Mouse (Mus musculus): ENCODE results near the gene Ublcp1.

DNA sequence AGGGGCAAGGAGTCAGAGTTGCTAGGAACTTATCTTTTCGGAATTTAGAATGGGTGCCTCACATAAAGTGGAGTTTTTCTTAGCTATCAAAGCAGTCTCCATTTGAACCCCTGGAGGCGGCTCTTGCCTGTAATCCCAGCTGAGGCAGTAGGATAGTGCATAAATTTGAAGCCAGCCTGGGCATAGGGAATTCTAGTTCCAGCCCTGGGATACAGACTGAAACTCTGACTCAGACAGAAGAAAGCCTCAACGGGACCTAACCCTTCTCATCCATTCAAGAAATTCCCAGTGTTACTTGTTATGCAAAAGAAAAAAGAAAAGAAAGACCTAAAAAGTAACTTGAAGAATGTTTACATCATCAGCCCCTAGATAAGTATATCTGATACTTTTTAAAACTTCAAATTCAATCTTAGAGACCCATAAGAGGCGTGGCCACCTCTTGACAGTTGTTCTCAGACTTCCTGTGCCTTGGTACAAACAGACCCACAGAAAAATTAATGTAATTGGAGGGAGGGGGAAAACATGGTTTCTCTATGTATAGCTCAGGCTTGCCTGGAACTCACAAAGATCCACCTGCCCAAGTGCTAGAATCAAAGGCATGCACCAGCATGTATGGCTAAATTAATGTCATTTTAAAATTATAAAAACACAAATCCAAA is 1.2 kb upstream of the Ublcp1 start:
- TF ChIP-seq CTCF (IDR thresholded peaks at IDR 0.05; ENCODE audit: low read depth, low read length), result no peak
- no peak for TF ChIP-seq POLR2A (IDR thresholded peaks at IDR 0.05; ENCODE audit: insufficient read depth, low read length)
- TF ChIP-seq EP300 (IDR thresholded peaks at IDR 0.05; ENCODE audit: insufficient read depth, low read depth, low read length), result no peak
